Mouse (Mus musculus) olfactory bulb, adult 2 months (tissue): ENCODE measurements around the gene Kalrn.

Source experiments
- CTCF ChIP-seq: fragments of 200-500 bp; IDR thresholded peaks from 2 replicates; pipeline ENCODE4 v1.5.1; 2012; ENCODE audit warnings: low read depth, mild to moderate bottlenecking, low read length, moderate library complexity; ENCODE audit not compliant: insufficient read depth
- POLR2A ChIP-seq: fragments of 200-500 bp; IDR thresholded peaks from 2 replicates; pipeline ENCODE4 v1.6.1; 2012; ENCODE audit warnings: mild to moderate bottlenecking, low read depth, low read length, moderate library complexity; ENCODE audit not compliant: insufficient read depth

DNA sequence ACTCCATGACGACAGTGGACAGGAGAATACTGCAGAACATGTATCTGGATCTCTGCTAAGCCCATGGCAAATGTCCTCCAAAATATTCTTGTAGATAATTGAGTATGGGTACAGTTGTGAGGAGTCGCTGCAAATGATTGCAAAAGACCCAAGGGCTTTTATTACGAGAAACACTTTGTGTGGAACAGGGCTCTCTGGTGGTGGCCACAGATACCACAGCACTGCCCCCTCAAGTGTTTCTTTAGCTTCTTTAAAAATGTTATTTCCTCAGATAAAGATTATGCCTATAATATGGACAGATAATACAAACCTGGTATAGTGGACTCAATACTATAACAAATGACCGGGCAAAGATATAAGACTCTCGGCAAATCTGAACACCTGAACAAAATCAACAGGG lies 43.3 kb downstream of the Kalrn start:
- TF ChIP-seq CTCF, result no peak
- no peak for TF ChIP-seq POLR2A
